ENCODE assay signal across 29 mouse cellular contexts in the genomic region with DNA sequence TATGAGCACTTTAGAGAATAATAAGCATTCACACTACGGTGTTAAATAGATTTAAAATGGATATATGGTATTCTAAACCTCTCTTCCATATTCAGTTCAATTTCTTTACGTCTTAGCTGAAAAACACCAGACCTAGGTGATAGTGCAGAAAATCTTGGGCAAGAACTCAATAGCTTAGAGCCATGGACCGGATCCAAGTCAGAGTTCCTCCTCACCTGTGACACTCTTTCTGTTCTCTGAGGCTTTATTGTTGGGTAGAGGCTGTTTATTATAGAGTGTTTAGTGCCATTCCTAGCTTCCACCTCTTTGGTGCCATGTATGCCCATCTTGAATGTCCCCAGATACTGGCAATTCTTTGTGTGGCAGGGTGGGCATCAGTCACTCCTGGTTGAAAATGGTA. TPM values are rescaled to one million over a fixed set of nuclear protein-coding genes. Genes with fewer than 3 reads are reported as not detected.
"Had no signal": no experiment of that assay in that cellular context is flagged by ENCODE, and none has a peak within 500 bp of the region (broad histone marks: within the 10 kb centered on the region; RNA-seq: fewer than 3 reads in every experiment).

No protein-coding gene starts in this region.

- H3K4me2 ChIP-seq: embryonic facial prominence, embryonic 12.5 days; embryonic facial prominence, embryonic 13.5 days; embryonic facial prominence, embryonic 15.5 days; forebrain, embryonic 12.5 days; forebrain, embryonic 13.5 days; forebrain, embryonic 15.5 days had no signal

- H3K4me1 ChIP-seq: embryonic facial prominence, embryonic 12.5 days; embryonic facial prominence, embryonic 13.5 days; embryonic facial prominence, embryonic 15.5 days; forebrain, embryonic 12.5 days; forebrain, embryonic 13.5 days; forebrain, embryonic 15.5 days had no signal

- H3K27ac ChIP-seq: embryonic facial prominence, embryonic 10.5 days; embryonic facial prominence, embryonic 12.5 days; embryonic facial prominence, embryonic 13.5 days; embryonic facial prominence, embryonic 15.5 days; forebrain, embryonic 10.5 days; forebrain, embryonic 12.5 days; forebrain, embryonic 13.5 days; forebrain, embryonic 15.5 days; gastrocnemius, adult 2 months; heart, adult 2 months had no signal

- H3K9me3 ChIP-seq: embryonic facial prominence, embryonic 10.5 days; embryonic facial prominence, embryonic 12.5 days; embryonic facial prominence, embryonic 13.5 days; embryonic facial prominence, embryonic 15.5 days; forebrain, embryonic 10.5 days; forebrain, embryonic 12.5 days; forebrain, embryonic 13.5 days; forebrain, embryonic 15.5 days had no signal

- H3K36me3 ChIP-seq: embryonic facial prominence, embryonic 10.5 days; embryonic facial prominence, embryonic 12.5 days; embryonic facial prominence, embryonic 13.5 days; embryonic facial prominence, embryonic 15.5 days; forebrain, embryonic 10.5 days; forebrain, embryonic 12.5 days; forebrain, embryonic 15.5 days had no signal

- H3K9ac ChIP-seq: embryonic facial prominence, embryonic 12.5 days; embryonic facial prominence, embryonic 13.5 days; embryonic facial prominence, embryonic 15.5 days; forebrain, embryonic 12.5 days; forebrain, embryonic 13.5 days; forebrain, embryonic 15.5 days; forebrain, postnatal 0 days had no signal

- H3K4me3 ChIP-seq: embryonic facial prominence, embryonic 10.5 days; embryonic facial prominence, embryonic 12.5 days; embryonic facial prominence, embryonic 13.5 days; embryonic facial prominence, embryonic 15.5 days; erythroblast, embryonic 14.5 days; forebrain, embryonic 10.5 days; forebrain, embryonic 12.5 days; forebrain, embryonic 13.5 days; forebrain, embryonic 15.5 days; gastrocnemius, adult 2 months; heart, adult 2 months had no signal

- DNase-seq: cerebellum, adult 2 months; cerebellum, adult 8-10 months; cerebellum, adult 9-10 months; cerebellum, adult 9-11 months; cerebellum, postnatal 10 days; cerebellum, postnatal 14 days; cerebellum, postnatal 25 days; cerebellum, postnatal 36 days; embryo, embryonic 11 days; forebrain, postnatal 0 days; gastrocnemius, adult 2 months; gastrocnemius, postnatal 10 days; gastrocnemius, postnatal 14 days; gastrocnemius, postnatal 25 days; gastrocnemius, postnatal 36 days; heart, adult 11 months; heart, adult 18-20 months; heart, adult 2 months had no signal

- H3K27me3 ChIP-seq: embryonic facial prominence, embryonic 12.5 days; embryonic facial prominence, embryonic 13.5 days; embryonic facial prominence, embryonic 15.5 days; forebrain, embryonic 12.5 days; forebrain, embryonic 13.5 days; forebrain, embryonic 15.5 days had no signal

- ATAC-seq: forebrain, embryonic 13.5 days; forebrain, embryonic 14.5 days; forebrain, embryonic 15.5 days; forebrain, embryonic 16.5 days; forebrain, postnatal 0 days had no signal

RNA-seq across cellular contexts. Expression of gene Itgb8, which starts 25.9 kb away (rescaled TPM):
- polyA plus RNA-seq: erythroblast, embryonic 14.5 days had no signal

RNA-seq across cellular contexts. Expression of gene Macc1, which starts 49.6 kb away (rescaled TPM):
- polyA plus RNA-seq: cerebellum, adult 2 months; erythroblast, embryonic 14.5 days; forebrain, embryonic 13.5 days; forebrain, embryonic 14.5 days; forebrain, embryonic 15.5 days; forebrain, embryonic 16.5 days; forebrain, postnatal 0 days; heart, adult 2 months had no signal
